In genomic region chr19:6611921-6612320, GRCm38 (mm10) we compare ENCODE assay signal across 21 mouse cellular contexts.
DNase-seq lines count a peak whose midpoint lies in the region; ATAC-seq and TF ChIP-seq lines count a peak whose summit lies in the region.
"Had no signal": no experiment of that assay in that cellular context is flagged by ENCODE, and none has a peak within 500 bp of the region (broad histone marks: within the 10 kb centered on the region; RNA-seq: fewer than 3 reads in every experiment).

No protein-coding gene starts in this region.

- no peak for TF ChIP-seq CTCF in midbrain, postnatal 0 days (IDR thresholded peaks at IDR 0.05)

- H3K36me3 ChIP-seq in midbrain, postnatal 0 days (ENCODE audit: insufficient read depth, low read length) = no peaks in the 10 kb centered on the region
- H3K36me3 ChIP-seq in midbrain, embryonic 15.5 days (replicated peaks) = no peaks in the 10 kb centered on the region
- H3K36me3 ChIP-seq in limb, embryonic 14.5 days (ENCODE audit: control insufficient read depth, insufficient read depth, low read length) = no peaks in the 10 kb centered on the region
- H3K36me3 ChIP-seq: forebrain, embryonic 10.5 days; hindbrain, embryonic 12.5 days; hindbrain, embryonic 15.5 days had no signal

- H3K4me1 ChIP-seq in midbrain, postnatal 0 days (ENCODE audit: insufficient read depth, low read length) = peaks cover 3% of the 10 kb centered on the region; the same call in 1 of the 2 replicates
- peaks cover 9% of the 10 kb centered on the region; the same call in 1 of the 2 replicates for H3K4me1 ChIP-seq in midbrain, embryonic 15.5 days
- H3K4me1 ChIP-seq in limb, embryonic 14.5 days (ENCODE audit: control insufficient read depth, insufficient read depth, low read length) = peaks cover 6% of the 10 kb centered on the region; the same call in 1 of the 2 replicates

- TF ChIP-seq POLR2A in limb, embryonic 14.5 days (IDR thresholded peaks at IDR 0.05; ENCODE audit: borderline replicate concordance, extremely low read depth, insufficient read depth, insufficient read length) = no peak

- H3K4me3 ChIP-seq in midbrain, postnatal 0 days (ENCODE audit: low read depth, low read length) = no peak overlapping the region
- H3K4me3 ChIP-seq in midbrain, embryonic 15.5 days = no peak overlapping the region
- no peak overlapping the region for H3K4me3 ChIP-seq in limb, embryonic 14.5 days (replicated peaks; ENCODE audit: low read length)
- H3K4me3 ChIP-seq: forebrain, embryonic 10.5 days; forebrain, embryonic 13.5 days; gastrocnemius, adult 2 months; heart, adult 2 months; hindbrain, embryonic 12.5 days; hindbrain, embryonic 15.5 days had no signal

- DNase-seq in left cerebral cortex, postnatal 4 days = peak; percentile 43
- DNase-seq in left cerebral cortex, adult 11 months (ENCODE audit: low spot score) = no peak
- DNase-seq in midbrain, postnatal 0 days (ENCODE audit: low spot score) = peak; percentile 18
- peak; percentile 53 for DNase-seq in limb, embryonic 14.5 days (ENCODE audit: low spot score)
- DNase-seq: adrenal gland, adult 8-10 months; adrenal gland, postnatal 25 days; cerebellum, adult 18-20 months; cerebellum, adult 9-10 months; cerebellum, postnatal 14 days; gastrocnemius, adult 2 months; gastrocnemius, postnatal 25 days; heart, adult 2 months had no signal

- intact Hi-C loops in left cerebral cortex, postnatal 4 days (cut with DNase I) = no loop called here

- H3K9me3 ChIP-seq in midbrain, postnatal 0 days (ENCODE audit: low read length) = no peaks in the 10 kb centered on the region
- H3K9me3 ChIP-seq in midbrain, embryonic 15.5 days = no peaks in the 10 kb centered on the region
- H3K9me3 ChIP-seq in limb, embryonic 14.5 days (ENCODE audit: control insufficient read depth, low read length) = no peaks in the 10 kb centered on the region
- H3K9me3 ChIP-seq: forebrain, embryonic 10.5 days; hindbrain, embryonic 12.5 days; hindbrain, embryonic 15.5 days had no signal

- H3K9ac ChIP-seq in midbrain, postnatal 0 days (replicated peaks; ENCODE audit: low read length, poor library complexity, severe bottlenecking) = no peak overlapping the region
- no peak overlapping the region for H3K9ac ChIP-seq in midbrain, embryonic 15.5 days
- H3K9ac ChIP-seq in limb, embryonic 14.5 days (ENCODE audit: low read depth, low read length, severe bottlenecking) = no peak overlapping the region
- H3K9ac ChIP-seq: forebrain, embryonic 13.5 days; hindbrain, embryonic 12.5 days; hindbrain, embryonic 15.5 days had no signal

- no peak for ATAC-seq in midbrain, postnatal 0 days (ENCODE audit: low FRiP score)
- no peak for ATAC-seq in midbrain, embryonic 15.5 days (replicated peaks)
- ATAC-seq in limb, embryonic 14.5 days (ENCODE audit: low FRiP score, low read depth) = peak; percentile 74
- ATAC-seq in frontal cortex, adult (ENCODE audit: low TSS enrichment) = no peak
- ATAC-seq: activated CD4-positive, CD25-positive, alpha-beta regulatory T cell, adult 4 months; forebrain, embryonic 13.5 days; forebrain, embryonic 16.5 days had no signal

- no peaks in the 10 kb centered on the region for H3K27me3 ChIP-seq in midbrain, postnatal 0 days (ENCODE audit: insufficient read depth, low read length)
- no peaks in the 10 kb centered on the region for H3K27me3 ChIP-seq in midbrain, embryonic 15.5 days (replicated peaks)
- no peaks in the 10 kb centered on the region for H3K27me3 ChIP-seq in limb, embryonic 14.5 days (ENCODE audit: control insufficient read depth, insufficient read depth, low read length)
- H3K27me3 ChIP-seq: forebrain, embryonic 13.5 days; hindbrain, embryonic 12.5 days; hindbrain, embryonic 15.5 days had no signal

- H3K4me2 ChIP-seq in midbrain, postnatal 0 days (ENCODE audit: low read depth, low read length, poor library complexity, severe bottlenecking) = no peak overlapping the region
- no peak overlapping the region for H3K4me2 ChIP-seq in midbrain, embryonic 15.5 days
- H3K4me2 ChIP-seq in limb, embryonic 14.5 days (replicated peaks; ENCODE audit: low read depth, low read length, severe bottlenecking) = no peak overlapping the region
- H3K4me2 ChIP-seq: forebrain, embryonic 13.5 days; heart, embryonic 11.5 days; hindbrain, embryonic 12.5 days; hindbrain, embryonic 15.5 days had no signal

- no peak overlapping the region for H3K27ac ChIP-seq in midbrain, postnatal 0 days (ENCODE audit: low read depth, low read length)
- no peak overlapping the region for H3K27ac ChIP-seq in midbrain, embryonic 15.5 days
- no peak overlapping the region for H3K27ac ChIP-seq in limb, embryonic 14.5 days (replicated peaks; ENCODE audit: low read depth, low read length)
- H3K27ac ChIP-seq: forebrain, embryonic 10.5 days; forebrain, embryonic 13.5 days; gastrocnemius, adult 2 months; heart, adult 2 months; hindbrain, embryonic 12.5 days; hindbrain, embryonic 15.5 days had no signal

- 76% methylated on average over 5 of the region's 5 CpGs for WGBS in midbrain, postnatal 0 days
- WGBS in midbrain, embryonic 15.5 days = 86% methylated on average over 5 of the region's 5 CpGs
- 45% methylated on average over 5 of the region's 5 CpGs for WGBS in limb, embryonic 14.5 days
